Mouse (Mus musculus) spleen, adult 12 weeks (tissue): ENCODE data around the gene Nkd2.

Experiments used
- DNase-seq: peaks from one replicate; pipeline ENCODE4 v3.0.0; 2022; ENCODE audit warnings: low spot score

Nkd2 gene

GRCm38 (mm10) chr13:73816338-73816737 lies 31.1 kb downstream of the Nkd2 start:
- no peak for DNase-seq

GRCm38 (mm10) chr13:73814181-73814580 lies 33.2 kb downstream of the Nkd2 start:
- DNase-seq: no peak

- DNase-seq: no peak
Measured at GRCm38 (mm10) chr13:73812936-73813335, 34.5 kb downstream of the Nkd2 start.

- DNase-seq: no peak
Measured at GRCm38 (mm10) chr13:73804914-73805313, 42.5 kb downstream of the Nkd2 start.

- DNase-seq: no peak
Measured at GRCm38 (mm10) chr13:73803450-73804178, 43.8 kb downstream of the Nkd2 start.

- no peak for DNase-seq
Measured at GRCm38 (mm10) chr13:73799110-73799509, 48.3 kb downstream of the Nkd2 start.

- DNase-seq: no peak
Measured at GRCm38 (mm10) chr13:73793171-73793570, 54.3 kb downstream of the Nkd2 start.

- DNase-seq: no peak
Measured at GRCm38 (mm10) chr13:73792176-73792575, 55.3 kb downstream of the Nkd2 start.

GRCm38 (mm10) chr13:73782486-73782885 lies 64.9 kb downstream of the Nkd2 start:
- no peak for DNase-seq

GRCm38 (mm10) chr13:73777578-73777977 lies 69.9 kb downstream of the Nkd2 start:
- no peak for DNase-seq

- DNase-seq: no peak
Measured at GRCm38 (mm10) chr13:73775786-73776185, 71.6 kb downstream of the Nkd2 start.

GRCm38 (mm10) chr13:73773519-73774205 lies 73.8 kb downstream of the Nkd2 start:
- no peak for DNase-seq

- DNase-seq: no peak
Measured at GRCm38 (mm10) chr13:73772655-73773054, 74.8 kb downstream of the Nkd2 start.

- no peak for DNase-seq
Measured at GRCm38 (mm10) chr13:73771131-73771530, 76.3 kb downstream of the Nkd2 start.

GRCm38 (mm10) chr13:73769916-73770682 lies 77.3 kb downstream of the Nkd2 start:
- DNase-seq: no peak
